Mouse (Mus musculus) spleen, adult 2 months (tissue): Measurements from ENCODE around the gene Ccdc134. TPM values are rescaled to one million over a fixed set of nuclear protein-coding genes. Genes with fewer than 3 reads are reported as not detected.

ENCODE experiments used
- DNase-seq, 2 experiments: peaks; one replicate each; pipeline versions ENCODE4 v3.0.0 to v3.0.0-alpha.2; 2012 to 2021; ENCODE audit warnings: low spot score in 2 of 2, low read depth in 1 of 2
- H3K27ac ChIP-seq: fragments of 200-500 bp; 2 replicates; pipeline ENCODE4 v1.5.1; 2012; ENCODE audit warnings: low read length, inconsistent platforms; ENCODE audit not compliant: insufficient read depth
- H3K27me3 ChIP-seq: fragments of 200-500 bp; 2 replicates; pipeline ENCODE4 v1.6.1; 2012; ENCODE audit warnings: mild to moderate bottlenecking, moderate library complexity, low read length, inconsistent platforms; ENCODE audit not compliant: control insufficient read depth, insufficient read depth
- H3K36me3 ChIP-seq: fragments of 200-500 bp; 2 replicates; pipeline ENCODE4 v1.6.1; 2012; ENCODE audit warnings: mild to moderate bottlenecking, low read length, inconsistent platforms; ENCODE audit not compliant: control insufficient read depth, insufficient read depth
- H3K4me1 ChIP-seq: fragments of 200-500 bp; 2 replicates; pipeline ENCODE4 v1.6.1; 2011; ENCODE audit warnings: inconsistent platforms; ENCODE audit not compliant: control insufficient read depth, insufficient read depth, insufficient read length
- H3K4me3 ChIP-seq: fragments of 200-500 bp; 2 replicates; pipeline ENCODE4 v1.5.1; 2011; ENCODE audit warnings: mild to moderate bottlenecking, inconsistent platforms; ENCODE audit not compliant: insufficient read depth, insufficient read length; ENCODE audit errors: extremely low read depth
- CTCF ChIP-seq: fragments of 200-500 bp; IDR thresholded peaks from 2 replicates; pipeline ENCODE4 v1.5.1; 2011; ENCODE audit warnings: mild to moderate bottlenecking, inconsistent platforms; ENCODE audit not compliant: insufficient read depth, insufficient read length, insufficient replicate concordance; ENCODE audit errors: extremely low read depth
- POLR2A ChIP-seq: fragments of 200-500 bp; IDR thresholded peaks from 2 replicates; pipeline ENCODE4 v1.6.1; 2011; ENCODE audit warnings: low read depth, low read length, inconsistent platforms
- WGBS: fragments of 180-500 bp; shearing (Covaris S2); methylation state at CpG from one replicate; pipeline ENCODE4 v1.1.7; 2018; 5-methylcytosine and 5-hydroxymethylcytosine counted together
- polyA plus RNA-seq: library from polyadenylated mRNA; depleted of rRNA; stranded (reverse); fragments of >200 nt; gene quantifications from 2 replicates; pipeline ENCODE4 v1.2.3, GENCODE M21; 2012; rRNA removed

The Ccdc134 gene
- polyA plus RNA-seq: 16.2 and 16.7 TPM in 2 replicates

DNA sequence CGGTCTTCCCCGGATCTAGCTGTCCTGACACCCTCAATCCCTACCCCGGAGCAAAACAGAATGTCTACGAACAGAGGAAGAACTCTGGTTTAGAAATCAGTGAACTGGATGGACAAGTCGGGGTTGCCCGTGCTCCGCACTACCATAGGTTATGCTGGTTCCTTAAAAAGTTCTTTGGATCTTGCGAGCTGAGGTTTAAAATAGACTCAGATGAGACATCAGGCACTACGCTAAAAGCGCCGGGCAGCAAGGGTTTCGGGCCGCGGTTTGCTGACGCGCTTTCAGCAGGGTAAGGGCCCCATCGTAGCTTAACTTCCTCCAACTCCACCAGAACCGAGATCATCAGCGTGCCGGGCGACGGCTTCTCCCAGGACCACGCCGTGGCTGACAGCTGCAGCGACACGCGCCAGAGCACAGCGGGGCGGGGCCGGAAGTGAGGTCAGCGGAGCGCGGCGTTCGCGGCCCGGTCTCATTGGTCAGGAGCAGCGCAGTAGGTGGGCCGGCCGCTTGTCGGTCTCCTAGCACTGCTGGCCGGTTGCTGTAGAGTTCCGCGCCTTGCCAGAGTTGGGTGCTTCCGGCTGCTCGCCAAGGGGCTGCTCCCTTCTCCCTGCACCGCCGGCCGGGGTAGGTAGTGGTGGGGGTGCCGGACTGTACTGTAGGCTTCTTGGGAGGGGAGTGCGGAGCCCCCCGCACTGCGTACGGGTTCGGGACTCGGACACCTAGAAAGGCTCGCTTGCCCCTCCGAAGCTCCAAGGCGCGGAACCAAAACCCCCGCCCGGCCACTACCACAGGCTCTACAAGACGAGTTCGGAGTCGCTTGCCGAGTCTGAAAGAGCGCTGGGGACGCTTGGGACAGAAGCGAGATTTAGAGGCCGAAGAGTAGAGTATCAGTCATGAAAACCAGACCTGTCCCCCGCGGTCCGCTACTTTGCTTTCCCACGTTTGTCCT, at the start of gene Ccdc134:
Gene Ccdc134 (plus strand): TSS at position 497 of the 949 bp plus-strand sequence.
- Histone ChIP-seq H3K27me3 (no peaks in the 10 kb centered on the region), H3K4me3 (peak within 1 kb of the TSS; percentile 69), H3K36me3 (peaks cover 3% of the 10 kb centered on the region; the same call in 1 of the 2 replicates), H3K4me1 (peaks cover 8% of the 10 kb centered on the region; the same call in 1 of the 2 replicates), H3K27ac (peak within 1 kb of the TSS; percentile 86)
- WGBS: 2% methylated on average over 74 of the region's 74 CpGs
- no peak for TF ChIP-seq CTCF
- no peak; the same call in none of the 2 replicates for TF ChIP-seq POLR2A
- DNase-seq: peak; percentile 90 to 97

DNA sequence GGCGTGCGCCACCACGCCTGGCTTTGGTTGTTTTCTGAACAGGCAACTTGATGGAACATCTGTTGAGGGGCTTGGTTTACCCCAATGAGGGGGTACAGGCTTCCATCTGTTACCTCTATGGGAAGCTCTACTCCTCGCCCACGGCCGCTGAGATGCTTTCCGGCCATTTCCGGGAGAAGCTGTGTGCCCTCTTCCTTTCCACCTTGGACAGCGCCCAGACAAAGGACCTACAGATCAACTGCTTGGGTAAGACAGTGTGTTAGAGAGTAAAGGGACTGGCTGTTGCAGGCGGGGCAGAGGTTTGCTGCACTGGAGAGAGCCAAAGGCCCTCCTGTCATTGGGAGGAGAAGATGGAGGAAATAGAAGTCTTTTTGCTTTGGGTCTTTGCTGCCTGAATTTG, 47.8 kb upstream of the Ccdc134 start:
- no peak for TF ChIP-seq POLR2A
- no peak for TF ChIP-seq CTCF
- DNase-seq: no peak
- 61% methylated on average over 10 of the region's 10 CpGs for WGBS

DNA sequence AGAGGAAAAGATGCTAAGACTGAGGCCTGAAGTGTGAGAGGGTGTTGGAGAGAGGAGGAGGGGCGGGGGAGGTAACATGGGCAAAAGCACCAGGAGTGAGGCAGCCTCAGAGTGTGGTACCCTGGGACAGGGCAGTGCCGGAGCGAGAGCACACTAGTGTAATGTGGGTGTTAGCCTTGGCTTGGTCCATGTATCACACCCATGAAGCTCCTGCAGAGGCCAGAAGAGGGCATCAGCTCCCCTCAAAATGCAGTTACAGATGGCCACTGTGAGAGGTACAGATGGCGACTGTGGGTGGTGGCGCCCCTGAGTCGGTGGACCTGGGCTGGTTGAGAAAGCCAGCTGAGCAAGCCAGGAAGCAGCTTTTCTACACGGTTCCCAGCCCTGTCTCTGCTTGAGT, 46.6 kb upstream of the Ccdc134 start:
- WGBS: 32% methylated on average over 7 of the region's 7 CpGs
- DNase-seq: peak; percentile 15 to 33
- Histone ChIP-seq H3K4me1 (no peaks in the 10 kb centered on the region), H3K27ac (no peak overlapping the region), H3K27me3 (no peaks in the 10 kb centered on the region), H3K4me3 (no peak overlapping the region), H3K36me3 (no peaks in the 10 kb centered on the region)
- no peak for TF ChIP-seq POLR2A
- TF ChIP-seq CTCF: peak; percentile 44; the same call in 1 of the 2 replicates

More for the DNA sequence above, 47.8 kb upstream of the Ccdc134 start:
- Histone ChIP-seq H3K4me3 (no peak overlapping the region), H3K27me3 (no peaks in the 10 kb centered on the region), H3K4me1 (no peaks in the 10 kb centered on the region), H3K27ac (no peak overlapping the region), H3K36me3 (no peaks in the 10 kb centered on the region)

DNA sequence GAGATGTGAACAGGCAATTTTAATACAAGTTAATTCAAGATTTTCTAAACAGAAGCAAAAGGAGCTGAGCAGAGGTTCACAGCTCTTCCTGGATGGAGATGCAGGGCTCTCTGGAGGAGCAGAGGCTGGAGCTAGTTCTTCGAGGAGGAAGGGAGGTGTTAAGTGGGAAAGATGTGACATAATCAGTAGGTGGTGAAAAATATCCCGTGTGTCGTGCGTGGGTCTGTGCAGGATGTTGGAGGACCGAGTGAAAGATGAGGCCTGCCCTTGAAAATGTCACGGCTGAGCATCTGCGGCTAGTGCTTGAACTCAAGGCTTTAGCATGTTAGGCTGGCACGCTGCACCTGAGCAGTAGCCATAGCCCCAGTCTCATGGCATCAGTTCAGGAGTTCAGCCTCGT, 42.1 kb upstream of the Ccdc134 start:
- H3K4me1 ChIP-seq: no peaks in the 10 kb centered on the region
- no peak overlapping the region for H3K4me3 ChIP-seq
- H3K27ac ChIP-seq: no peak overlapping the region
- DNase-seq: no peak
- no peaks in the 10 kb centered on the region for H3K36me3 ChIP-seq
- no peak for TF ChIP-seq POLR2A
- no peaks in the 10 kb centered on the region; the same call in 1 of the 2 replicates for H3K27me3 ChIP-seq
- 92% methylated on average over 9 of the region's 9 CpGs for WGBS

DNA sequence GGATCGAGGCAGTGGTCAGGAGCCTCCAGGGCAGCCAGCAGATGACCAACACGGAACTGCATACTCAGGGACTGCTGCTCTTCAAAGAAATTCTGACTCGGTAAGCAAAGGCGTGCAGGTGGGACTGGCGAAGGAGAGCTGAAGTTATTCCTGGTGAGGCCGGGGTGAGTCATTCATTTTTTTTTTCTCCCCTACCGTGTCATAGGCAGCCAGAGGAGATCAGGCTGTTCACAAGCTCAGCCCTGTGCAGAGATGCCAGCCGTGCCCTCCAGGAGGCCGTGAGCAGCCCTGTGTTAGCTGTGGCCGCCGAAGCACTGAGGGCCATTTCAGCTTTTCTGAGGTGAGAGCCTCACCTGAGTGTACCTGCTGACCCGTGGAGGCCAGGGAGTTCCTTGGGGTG, 41.6 kb upstream of the Ccdc134 start:
- Histone ChIP-seq H3K27ac (no peak overlapping the region), H3K4me3 (no peak overlapping the region), H3K4me1 (no peaks in the 10 kb centered on the region), H3K36me3 (no peaks in the 10 kb centered on the region), H3K27me3 (no peaks in the 10 kb centered on the region; the same call in 1 of the 2 replicates)
- TF ChIP-seq POLR2A (no peak), CTCF (no peak)
- WGBS: 85% methylated on average over 12 of the region's 12 CpGs
- DNase-seq: no peak

DNA sequence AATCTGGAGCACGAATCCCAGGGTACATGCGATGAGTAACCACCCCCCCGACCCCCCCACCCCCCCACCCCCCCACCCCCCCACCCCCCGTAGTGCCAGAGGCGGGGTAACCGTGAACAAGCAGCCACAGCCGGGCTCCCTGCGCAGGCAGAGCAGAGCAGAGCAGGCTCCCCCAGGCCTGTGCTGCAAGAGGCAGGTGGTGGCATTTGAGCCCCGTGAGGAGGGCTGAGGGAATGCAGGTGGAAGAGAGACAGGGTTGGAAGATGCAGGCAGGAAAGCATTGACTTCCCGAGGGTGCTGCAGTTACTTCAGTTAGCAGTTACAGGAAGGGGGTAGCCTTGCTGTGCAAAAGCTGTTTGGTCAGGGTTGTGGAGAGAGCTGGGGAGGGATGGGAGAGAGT, 40.5 kb upstream of the Ccdc134 start:
- TF ChIP-seq CTCF: no peak
- TF ChIP-seq POLR2A: no peak
- Histone ChIP-seq H3K4me1 (no peaks in the 10 kb centered on the region), H3K27ac (no peak overlapping the region), H3K36me3 (no peaks in the 10 kb centered on the region), H3K27me3 (no peaks in the 10 kb centered on the region; the same call in 1 of the 2 replicates), H3K4me3 (no peak overlapping the region)
- 5% methylated on average over 10 of the region's 10 CpGs for WGBS
- no peak for DNase-seq

DNA sequence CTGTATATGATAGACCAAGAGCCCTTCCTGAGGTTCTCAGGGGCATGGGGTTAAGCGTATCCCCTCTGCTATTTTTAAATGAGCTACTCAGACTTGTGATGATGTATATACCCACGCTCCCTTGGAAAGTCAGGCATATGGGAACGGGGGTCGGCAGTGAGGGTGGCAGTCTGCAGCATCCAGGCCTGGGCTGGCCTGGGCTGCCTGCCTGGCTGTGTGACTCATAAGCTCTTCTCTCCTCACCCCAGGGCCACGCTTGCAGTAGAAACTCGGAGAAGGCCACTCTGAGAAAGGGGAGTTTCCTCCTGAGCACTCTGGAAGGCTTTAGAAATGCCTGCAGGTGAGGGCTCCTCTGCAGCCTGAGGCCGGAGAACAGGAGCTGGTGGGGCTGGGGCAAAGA, 36.7 kb upstream of the Ccdc134 start:
- WGBS: 89% methylated on average over 7 of the region's 7 CpGs
- no peak overlapping the region for H3K27ac ChIP-seq
- no peaks in the 10 kb centered on the region; the same call in 1 of the 2 replicates for H3K27me3 ChIP-seq
- no peak for DNase-seq
- H3K36me3 ChIP-seq: no peaks in the 10 kb centered on the region
- TF ChIP-seq CTCF (no peak), POLR2A (no peak)
- H3K4me1 ChIP-seq: no peaks in the 10 kb centered on the region
- no peak overlapping the region for H3K4me3 ChIP-seq
